Mouse (Mus musculus) liver, embryonic 11.5 days (tissue): ENCODE measurements at regions not wholly inside any gene's neighbourhood (a gene's known extent, or its start where the extent isn't known, plus 50 kb on each side); places are given as distances from the start of the nearest gene placed in this dataset.

ENCODE experiments used
- ATAC-seq: fragments of 200-750 bp; cut with Nextera tagmentation; replicated peaks from 2 replicates; pipeline ENCODE4 v1.8.0; 2017; ENCODE audit warnings: moderate number of reproducible peaks, mild to moderate bottlenecking, moderate TSS enrichment, moderate library complexity; ENCODE audit not compliant: low FRiP score
- DNase-seq: peaks from one replicate; pipeline ENCODE4 v3.0.0-alpha.2; 2017; ENCODE audit warnings: low spot score
- H3K27ac ChIP-seq: fragments of 300-500 bp; sonication (generic); 2 replicates; pipeline ENCODE4 v1.5.1; 2014; ENCODE audit warnings: mild to moderate bottlenecking, low read depth, low read length, control low read depth
- H3K27me3 ChIP-seq: fragments of 300-500 bp; sonication (generic); replicated peaks from 2 replicates; pipeline ENCODE4 v1.6.1; 2014; ENCODE audit warnings: low read length, mixed read lengths; ENCODE audit not compliant: control insufficient read depth, insufficient read depth
- H3K36me3 ChIP-seq: fragments of 300-500 bp; sonication (generic); 2 replicates; pipeline ENCODE4 v1.6.1; 2014; ENCODE audit warnings: mild to moderate bottlenecking, low read length, moderate library complexity, mixed read lengths; ENCODE audit not compliant: control insufficient read depth, insufficient read depth
- H3K4me1 ChIP-seq: fragments of 300-500 bp; sonication (generic); replicated peaks from 2 replicates; pipeline ENCODE4 v1.6.1; 2014; ENCODE audit warnings: low read length, mixed read lengths; ENCODE audit not compliant: control insufficient read depth, insufficient read depth
- H3K4me2 ChIP-seq: fragments of 300-500 bp; sonication (generic); 2 replicates; pipeline ENCODE4 v1.6.1; 2014; ENCODE audit warnings: mild to moderate bottlenecking, control low read depth, moderate library complexity
- H3K4me3 ChIP-seq: fragments of 300-500 bp; sonication (generic); 2 replicates; pipeline ENCODE4 v1.5.1; 2014; ENCODE audit warnings: low read depth, low read length, control low read depth
- H3K9ac ChIP-seq: fragments of 300-500 bp; sonication (generic); 2 replicates; pipeline ENCODE4 v1.6.1; 2014; ENCODE audit warnings: low read depth, low read length, control low read depth
- H3K9me3 ChIP-seq: fragments of 300-500 bp; sonication (generic); 2 replicates; pipeline ENCODE4 v1.6.1; 2016; ENCODE audit warnings: low read length, inconsistent platforms, mixed read lengths; ENCODE audit not compliant: control insufficient read depth
- WGBS: fragments of 180-500 bp; shearing (Covaris S2); extraction: QIAGEN DNeasy Blood & Tissue Kit; methylation state at CpG from one replicate; pipeline ENCODE4 v1.1.7; 2014; 5-methylcytosine and 5-hydroxymethylcytosine counted together

DNA sequence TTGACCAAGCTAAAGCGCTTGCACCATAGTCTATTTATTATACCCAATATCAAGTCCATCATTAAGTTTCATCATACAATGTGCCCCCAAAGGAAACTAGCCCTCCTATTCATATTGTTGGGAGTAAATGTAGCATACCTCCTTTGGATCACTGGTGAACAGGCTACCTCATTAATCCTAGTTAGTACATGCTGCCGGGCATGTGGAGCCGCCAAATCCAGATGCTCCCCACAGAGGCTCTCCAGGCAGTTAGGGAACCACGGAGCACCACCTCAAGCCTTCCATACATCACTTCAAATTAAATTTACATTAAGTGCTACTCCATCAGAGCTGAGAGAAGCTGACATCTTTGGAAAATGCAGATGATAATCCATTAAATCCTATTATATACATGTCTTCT is 81.1 kb upstream of the Foxd3 start:
- DNase-seq, result no peak

GRCm38 (mm10) chr4:99597781-99598180 is 58.3 kb upstream of the Foxd3 start:
- no peak for ATAC-seq
- Histone ChIP-seq H3K27me3 (no peaks in the 10 kb centered on the region), H3K27ac (no peak overlapping the region), H3K4me2 (no peak overlapping the region), H3K9ac (no peak overlapping the region), H3K9me3 (no peaks in the 10 kb centered on the region), H3K36me3 (no peaks in the 10 kb centered on the region), H3K4me1 (no peaks in the 10 kb centered on the region), H3K4me3 (no peak overlapping the region)
- no peak for DNase-seq
- WGBS, result 84% methylated on average over 5 of the region's 5 CpGs

More for the DNA sequence above, 81.1 kb upstream of the Foxd3 start:
- H3K27ac ChIP-seq, result no peak overlapping the region
- no peaks in the 10 kb centered on the region for H3K9me3 ChIP-seq
- ATAC-seq, result no peak
- H3K9ac ChIP-seq, result no peak overlapping the region
- H3K4me2 ChIP-seq, result no peak overlapping the region
- H3K36me3 ChIP-seq, result no peaks in the 10 kb centered on the region
- peaks cover 20% of the 10 kb centered on the region for H3K27me3 ChIP-seq
- H3K4me1 ChIP-seq, result 0 out of 2 replicates have a peak, but pooled peaks cover 2% of the 10 kb centered on the region
- WGBS, result 46% methylated on average over 4 of the region's 4 CpGs
- H3K4me3 ChIP-seq, result no peak overlapping the region

GRCm38 (mm10) chr4:99600741-99601140 is 55.4 kb upstream of the Foxd3 start:
- Histone ChIP-seq H3K27ac (no peak overlapping the region), H3K27me3 (no peaks in the 10 kb centered on the region), H3K36me3 (no peaks in the 10 kb centered on the region), H3K9ac (no peak overlapping the region), H3K9me3 (no peaks in the 10 kb centered on the region), H3K4me2 (peak overlapping the region; percentile 27), H3K4me3 (no peak overlapping the region), H3K4me1 (no peaks in the 10 kb centered on the region)
- WGBS, result 42% methylated on average over 10 of the region's 10 CpGs
- DNase-seq, result no peak
- ATAC-seq, result peak; percentile 61; the same call in 1 of the 2 replicates

GRCm38 (mm10) chr4:99601463-99601862 is 54.6 kb upstream of the Foxd3 start:
- no peak for DNase-seq
- Histone ChIP-seq H3K27ac (no peak overlapping the region), H3K9ac (no peak overlapping the region), H3K9me3 (no peaks in the 10 kb centered on the region), H3K4me2 (peak overlapping the region; percentile 27; the same call in 1 of the 2 replicates), H3K4me1 (no peaks in the 10 kb centered on the region), H3K4me3 (no peak overlapping the region), H3K27me3 (no peaks in the 10 kb centered on the region), H3K36me3 (no peaks in the 10 kb centered on the region)
- no peak for ATAC-seq
- WGBS, result 46% methylated on average over 6 of the region's 6 CpGs
